Mouse (Mus musculus) adipocyte (in vitro differentiated cells): ENCODE data around the gene Faah.

ENCODE experiments used
- DNase-seq: peaks from one replicate; pipeline ENCODE4 v3.0.0-alpha.2; 2016; ENCODE audit warnings: low spot score

Gene Faah

DNA sequence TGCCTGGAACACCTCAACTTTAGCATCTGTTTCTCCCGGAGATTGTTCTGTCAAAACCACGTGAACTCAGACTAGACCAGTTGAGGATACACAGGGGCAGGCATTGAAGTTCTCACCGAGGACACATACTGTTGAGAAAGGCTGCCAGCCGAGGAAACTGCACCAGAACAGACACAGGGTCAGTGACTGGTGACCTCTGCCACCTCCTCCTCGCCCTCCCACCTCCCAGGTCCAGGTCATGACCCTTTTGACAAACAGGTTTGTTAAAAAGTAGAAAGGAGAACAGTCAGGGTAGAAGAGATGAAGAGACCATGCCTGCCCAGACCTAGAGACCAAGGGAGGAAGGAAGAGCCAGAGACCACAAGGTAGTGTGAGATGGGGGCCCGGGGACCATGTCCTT is 17.1 kb downstream of the Faah start:
- DNase-seq: no peak

DNA sequence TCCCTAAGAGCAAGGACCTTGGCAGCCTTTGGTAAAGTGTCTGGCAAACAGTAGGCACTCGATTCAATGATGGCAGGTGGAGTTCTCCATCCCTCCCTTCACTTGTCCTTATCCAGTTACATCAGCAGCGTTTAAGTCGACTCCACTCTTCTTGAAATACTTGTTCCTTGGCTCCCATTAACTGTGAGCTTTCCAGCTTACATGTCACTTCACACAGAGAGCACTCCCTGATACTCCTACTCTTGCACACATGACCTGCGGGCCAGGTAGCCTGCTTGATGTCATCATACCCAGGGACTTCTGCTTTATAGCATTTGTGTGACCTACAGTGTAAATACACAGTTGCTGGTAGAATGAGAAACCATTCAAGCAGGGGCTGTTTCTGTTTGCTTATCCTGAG is 21.0 kb downstream of the Faah start:
- no peak for DNase-seq

DNA sequence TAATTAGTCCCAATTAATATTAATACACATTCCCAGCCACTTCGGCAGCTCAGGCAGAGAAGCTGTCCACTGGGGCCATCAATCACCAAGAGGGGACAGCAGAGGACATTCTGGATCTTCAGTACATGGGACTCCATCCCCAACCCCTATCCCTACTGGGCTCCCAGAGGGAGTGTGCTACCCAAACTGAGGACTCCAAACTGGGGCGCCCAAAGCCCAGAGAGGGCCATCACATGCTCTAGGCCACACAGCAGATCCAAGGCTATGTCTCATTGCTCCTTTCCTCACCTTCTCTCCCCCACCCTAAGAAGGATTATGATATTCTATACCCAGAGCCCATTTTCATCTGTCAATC is 22.4 kb downstream of the Faah start:
- DNase-seq: no peak

DNA sequence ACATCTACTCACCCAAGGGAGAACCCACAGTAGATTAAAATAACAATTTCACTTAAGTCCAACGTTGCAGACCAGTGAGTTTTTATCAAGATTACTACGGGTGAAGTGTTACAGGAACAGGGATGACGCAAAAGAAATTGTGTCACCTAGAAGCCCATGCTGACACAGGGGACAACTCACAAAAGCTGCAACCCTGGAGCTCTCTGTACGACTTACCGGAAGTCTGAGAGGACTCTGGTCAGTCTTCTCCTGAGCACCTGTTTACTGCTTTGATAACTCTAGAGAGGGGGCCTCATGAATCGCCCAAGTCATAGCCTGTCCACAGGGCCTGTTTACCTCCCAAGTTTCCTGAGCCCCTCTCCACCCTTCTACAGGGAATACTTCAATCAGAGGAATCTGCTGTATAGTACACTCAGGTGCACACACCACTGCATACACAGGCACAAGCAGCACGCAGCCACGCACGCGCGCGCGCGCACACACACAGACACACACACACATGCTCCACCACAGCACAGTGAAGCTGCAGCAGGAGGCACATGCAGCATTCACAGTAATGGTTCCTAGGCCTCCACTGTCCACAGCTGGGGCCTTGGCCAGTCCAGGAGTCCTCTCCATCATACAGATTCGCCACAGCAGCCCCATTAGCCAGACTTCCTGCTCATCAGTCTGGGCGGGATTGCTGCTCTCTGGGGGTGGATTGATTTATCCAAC is 22.9 kb downstream of the Faah start:
- no peak for DNase-seq

DNA sequence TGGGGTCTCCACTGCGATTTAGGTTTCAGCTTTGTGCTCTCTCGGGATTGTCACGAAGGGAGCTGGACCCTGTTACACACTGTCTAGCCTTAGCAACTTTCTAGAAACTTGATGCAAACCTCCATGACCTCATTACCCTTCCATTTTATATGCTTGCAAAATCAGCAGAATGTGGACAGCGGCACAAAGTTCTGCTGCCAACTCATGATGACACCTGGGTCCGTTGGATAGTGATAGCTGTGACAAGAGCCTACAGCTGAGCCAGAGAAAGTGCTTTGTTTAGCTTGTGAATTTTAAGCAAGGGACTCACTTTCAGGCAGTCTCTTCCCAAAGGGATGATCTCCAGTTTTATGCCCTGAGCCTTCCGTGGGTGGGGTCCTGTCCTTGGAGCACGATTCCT is 28.3 kb downstream of the Faah start:
- no peak for DNase-seq

DNA sequence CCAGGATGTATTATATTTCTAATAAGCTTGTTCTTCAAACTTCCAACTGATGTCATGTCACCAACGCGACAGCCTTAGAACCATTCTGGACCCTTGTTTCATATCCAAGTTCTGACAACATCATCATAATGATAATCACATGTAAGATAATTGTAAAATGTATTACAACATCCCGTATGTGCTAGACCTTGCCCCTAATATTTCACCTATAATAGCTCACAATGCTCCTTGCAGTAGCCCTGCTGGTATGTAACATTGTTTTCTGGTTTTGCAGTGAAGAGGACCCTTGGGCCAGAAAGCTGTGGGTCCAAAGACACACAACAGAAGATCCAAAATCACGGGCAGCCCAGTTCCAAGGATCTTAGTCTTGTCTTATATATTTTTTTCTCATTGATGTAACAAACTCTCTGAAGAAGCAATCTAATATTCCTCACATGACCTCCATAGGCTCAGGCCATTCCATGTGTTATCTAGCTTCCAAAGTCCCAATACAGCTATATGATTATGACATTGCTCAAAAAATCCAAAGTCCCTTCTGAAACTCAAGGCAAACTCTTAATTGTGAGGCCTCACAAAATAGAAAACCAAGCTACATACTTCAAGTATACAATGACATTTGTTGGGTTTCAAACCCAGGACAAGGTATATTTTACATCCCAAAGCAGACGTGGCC is 29.7 kb downstream of the Faah start:
- DNase-seq: no peak

DNA sequence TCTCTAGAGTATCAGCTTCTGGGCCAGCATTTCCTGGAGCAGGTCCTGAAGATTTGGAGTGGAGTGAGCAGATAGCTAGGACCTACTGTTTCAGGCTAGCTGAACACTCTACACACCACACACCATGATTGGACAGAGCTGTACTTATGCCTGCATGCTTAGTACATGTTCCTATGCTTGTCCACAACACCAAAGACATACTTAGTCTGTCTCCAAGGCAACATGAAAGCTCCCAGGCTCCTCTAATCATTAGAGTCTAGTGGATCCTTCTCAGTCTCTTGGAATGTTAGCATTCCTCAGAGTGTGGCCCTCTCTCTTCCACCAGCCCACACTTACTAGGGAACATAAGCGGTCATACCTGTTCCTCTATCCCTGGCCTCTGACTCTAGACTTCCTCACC is 30.3 kb downstream of the Faah start:
- DNase-seq: no peak

DNA sequence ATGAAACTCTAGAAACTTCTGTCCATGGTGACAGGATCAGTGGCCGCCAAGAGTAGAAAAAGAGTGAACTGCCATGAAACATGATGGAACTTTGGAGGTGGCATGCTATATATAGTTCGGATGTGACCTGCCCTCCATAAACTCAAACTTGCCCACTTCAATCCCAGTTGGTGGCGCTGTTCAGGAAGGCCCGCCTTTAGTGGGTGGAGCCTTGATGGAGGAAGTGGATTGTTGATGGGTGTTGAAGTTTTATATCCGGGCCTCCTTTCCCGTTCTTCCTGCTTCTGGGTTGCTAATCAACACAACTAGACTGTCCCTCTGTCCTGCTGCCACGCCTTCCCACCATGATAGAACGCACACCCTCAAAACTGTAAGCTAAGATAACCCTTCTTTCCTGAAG is 32.8 kb downstream of the Faah start:
- no peak for DNase-seq

DNA sequence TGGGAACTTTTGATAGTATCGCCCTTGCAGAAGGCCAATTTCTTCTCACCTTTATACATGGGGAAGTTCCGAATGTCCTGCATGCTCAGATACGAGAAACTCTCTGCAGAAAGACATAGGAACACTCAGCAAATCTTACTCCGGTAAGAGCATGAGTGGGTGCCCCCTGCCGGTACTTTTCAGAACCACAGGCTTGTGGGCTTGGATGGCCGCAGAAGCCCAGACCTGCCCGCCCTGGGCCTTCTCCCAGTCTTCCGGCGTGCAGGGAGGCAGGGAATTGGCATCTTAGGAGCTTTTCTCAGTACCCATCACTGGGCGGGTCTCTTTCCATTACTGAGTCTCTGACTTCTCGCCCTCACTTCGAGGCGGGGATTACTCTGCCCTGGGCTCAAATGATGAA is 33.6 kb downstream of the Faah start:
- peak; percentile 77 for DNase-seq

DNA sequence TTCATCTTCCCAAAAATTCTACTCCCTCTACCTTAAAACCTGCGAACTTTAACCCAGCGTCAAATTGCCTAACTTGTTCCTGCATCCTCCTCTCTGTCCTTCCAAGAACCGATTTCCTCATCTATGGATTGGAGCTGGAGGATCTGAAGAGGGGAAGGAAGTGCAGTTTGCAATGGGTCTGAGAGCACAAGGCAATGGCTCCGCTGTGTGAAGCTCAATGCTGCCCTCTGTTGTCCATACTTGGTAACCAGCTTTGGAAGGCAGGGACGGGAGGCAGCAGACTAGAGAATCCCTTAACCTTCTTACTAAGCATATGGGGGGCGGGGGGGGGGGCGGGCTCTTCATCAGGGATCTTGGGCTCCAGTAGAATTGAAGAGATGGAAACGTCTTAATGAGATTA is 37.0 kb downstream of the Faah start:
- DNase-seq: peak; percentile 82

DNA sequence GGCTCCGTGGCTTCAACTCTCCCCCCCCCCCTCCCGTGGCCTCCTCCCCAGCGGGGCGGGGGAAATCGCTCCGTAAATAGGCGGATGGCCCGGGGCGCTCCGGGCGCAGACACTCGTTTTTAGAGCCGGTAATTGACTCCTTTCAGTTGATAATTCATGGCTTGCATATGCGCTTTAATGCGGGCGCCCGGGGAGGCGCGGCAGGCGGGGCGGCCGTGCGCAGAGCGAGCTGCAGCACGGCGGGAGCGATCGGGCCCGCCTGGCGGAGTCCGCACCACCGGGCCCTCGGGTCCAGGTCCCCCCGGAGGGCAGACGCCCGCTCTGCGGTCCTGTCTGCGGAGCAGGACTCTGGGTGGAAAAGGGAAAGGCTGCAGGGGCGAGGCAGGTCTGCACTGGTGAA is 38.3 kb downstream of the Faah start:
- no peak for DNase-seq

DNA sequence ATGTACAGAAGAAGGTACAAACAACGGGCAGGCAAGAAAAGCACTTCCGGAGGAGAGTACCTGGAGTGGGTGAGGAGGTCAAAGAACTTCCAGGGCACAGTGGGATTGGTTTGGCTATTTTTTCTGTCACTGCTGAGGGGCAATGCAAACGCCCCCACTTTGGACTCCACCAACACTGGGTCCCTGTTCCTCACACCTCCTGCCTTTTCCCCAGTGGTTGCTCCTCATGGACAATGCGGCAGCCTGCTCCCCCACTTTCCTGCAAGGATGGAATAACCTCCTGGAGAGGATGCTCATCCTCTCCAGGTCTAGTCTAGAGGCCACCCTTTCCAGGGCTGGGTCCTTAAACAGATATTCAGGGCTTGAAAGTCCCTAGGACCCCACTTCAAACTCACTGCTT is 38.8 kb downstream of the Faah start:
- no peak for DNase-seq

DNA sequence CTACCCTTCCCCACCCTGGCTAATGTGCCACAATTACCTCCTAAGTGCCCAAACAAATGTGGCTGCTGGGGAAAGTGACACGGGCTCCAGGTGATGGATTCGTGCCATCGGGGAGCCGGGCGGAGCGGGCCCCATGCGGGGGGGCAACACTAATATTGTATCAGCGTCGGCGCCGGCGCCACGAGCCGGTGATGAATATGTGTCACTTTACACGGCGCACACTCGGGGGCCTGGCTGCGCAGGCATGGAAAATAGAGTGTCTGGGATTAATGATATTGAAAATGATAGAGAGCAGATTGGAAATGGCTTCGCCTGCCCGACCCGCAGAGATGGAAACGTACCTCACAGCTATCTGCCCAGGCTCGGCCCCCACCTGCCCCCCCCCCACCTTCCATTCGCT is 45.2 kb downstream of the Faah start:
- no peak for DNase-seq

DNA sequence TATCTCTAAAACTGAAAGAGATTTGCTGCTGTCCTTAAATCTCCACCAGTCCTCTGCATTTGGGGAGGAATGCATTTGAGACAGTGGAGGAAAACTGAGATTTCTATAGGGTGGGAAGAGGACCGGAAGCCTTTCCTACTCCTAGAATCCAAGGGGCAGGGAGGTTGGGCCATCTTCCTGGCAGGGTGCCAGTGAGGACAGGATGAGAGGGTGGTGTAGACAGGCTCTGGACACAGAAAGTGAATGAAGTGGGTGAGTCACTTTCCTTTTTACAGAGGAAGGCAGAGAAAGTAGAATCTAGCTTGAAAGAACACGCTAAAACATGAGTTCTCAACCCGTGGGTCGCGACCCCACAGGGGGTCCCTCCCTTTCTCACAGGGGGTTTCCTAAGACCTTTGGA is 53.3 kb downstream of the Faah start:
- DNase-seq: peak; percentile 10

DNA sequence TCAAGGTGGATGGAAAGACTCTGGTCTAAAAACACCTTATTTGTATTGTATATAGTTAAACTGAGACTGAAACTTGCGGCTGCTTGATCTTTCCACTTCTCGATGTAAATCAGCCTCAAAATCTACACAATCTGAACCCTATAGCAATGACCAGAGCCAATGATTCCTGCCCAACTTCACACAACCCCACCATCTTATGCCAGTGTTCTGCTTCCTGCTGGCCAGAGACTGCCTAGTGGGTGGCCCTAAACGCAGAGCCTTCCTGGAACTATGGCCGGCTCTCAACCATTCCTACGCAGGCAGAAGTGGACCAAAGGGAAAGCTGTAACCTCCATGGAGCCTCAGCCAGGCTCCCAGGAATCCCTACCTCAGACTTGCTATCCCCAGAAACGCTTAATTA is 54.0 kb downstream of the Faah start:
- DNase-seq: no peak

DNA sequence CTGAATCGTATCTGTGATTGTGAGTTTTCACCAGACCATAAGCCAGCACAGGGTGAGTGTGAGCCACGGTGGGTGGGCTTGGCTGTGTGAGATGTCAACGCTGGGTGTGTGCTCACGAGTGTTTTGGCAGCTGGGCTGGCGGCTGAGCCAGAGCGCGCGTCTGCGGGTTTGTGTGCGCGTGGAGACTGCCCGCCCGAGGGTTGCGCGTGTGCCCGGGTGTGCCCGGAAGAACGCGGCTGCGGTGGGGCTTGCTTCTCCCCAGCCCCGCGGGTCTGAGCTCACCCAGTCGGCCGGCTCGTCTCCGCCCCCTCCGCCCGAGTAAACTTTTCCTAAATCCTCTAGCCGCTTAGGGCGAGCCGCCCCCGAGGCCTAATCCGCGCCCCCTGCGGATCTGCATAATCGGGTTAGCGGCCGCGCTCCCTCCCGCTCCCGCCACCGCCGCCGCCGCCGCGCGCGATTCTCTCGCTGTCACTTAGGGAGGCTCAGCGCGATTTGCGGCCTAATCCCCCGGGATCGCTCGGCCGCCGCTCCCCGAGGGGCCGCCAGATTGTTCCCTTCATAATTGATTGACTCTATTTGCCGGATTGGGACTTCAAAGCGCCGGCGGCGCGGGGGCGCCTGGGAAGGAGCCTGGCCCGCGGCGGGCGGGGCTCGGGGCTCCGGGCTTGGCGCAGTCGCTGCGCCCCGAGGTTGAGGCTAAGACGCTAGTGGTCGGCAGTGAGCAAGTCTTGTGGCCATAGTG is 54.9 kb downstream of the Faah start:
- no peak for DNase-seq

DNA sequence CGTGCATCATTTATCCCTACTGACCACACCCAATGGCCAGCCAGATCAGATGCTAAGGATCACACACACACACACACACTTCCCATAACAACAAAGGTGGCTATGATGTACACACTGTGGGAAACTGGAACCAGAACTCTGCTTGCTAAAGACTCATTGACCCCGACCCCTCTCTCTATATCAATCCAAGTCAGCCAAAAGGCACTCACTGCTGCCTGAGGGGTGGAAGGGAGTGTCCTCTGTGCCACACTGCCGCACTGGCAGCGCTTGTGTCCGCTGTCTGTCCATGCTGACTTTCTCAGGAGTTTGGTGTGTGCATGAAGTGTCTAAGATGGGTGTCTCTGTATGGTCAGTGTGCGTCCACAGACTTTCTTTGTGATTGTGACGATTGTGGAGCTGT is 55.7 kb downstream of the Faah start:
- DNase-seq: no peak

DNA sequence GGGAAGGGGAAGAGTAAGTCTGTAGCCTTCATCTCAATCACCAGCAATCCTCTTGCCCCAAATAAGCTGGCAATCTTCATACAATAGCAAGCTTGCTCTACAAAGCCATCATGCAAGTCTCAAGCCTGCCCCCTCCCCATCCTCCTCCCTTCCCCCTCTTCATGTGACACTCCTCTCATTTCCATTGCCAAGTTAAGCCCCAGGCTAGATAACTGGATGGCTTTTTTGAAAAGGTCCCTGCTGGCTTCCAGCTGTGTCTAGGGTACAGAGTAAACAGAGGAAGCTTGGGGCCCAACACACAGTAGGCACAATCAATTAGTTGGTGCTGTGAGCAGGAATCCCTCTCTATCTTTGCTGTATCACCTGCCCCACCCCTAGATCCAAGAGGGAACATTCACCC is 58.2 kb downstream of the Faah start:
- DNase-seq: no peak

DNA sequence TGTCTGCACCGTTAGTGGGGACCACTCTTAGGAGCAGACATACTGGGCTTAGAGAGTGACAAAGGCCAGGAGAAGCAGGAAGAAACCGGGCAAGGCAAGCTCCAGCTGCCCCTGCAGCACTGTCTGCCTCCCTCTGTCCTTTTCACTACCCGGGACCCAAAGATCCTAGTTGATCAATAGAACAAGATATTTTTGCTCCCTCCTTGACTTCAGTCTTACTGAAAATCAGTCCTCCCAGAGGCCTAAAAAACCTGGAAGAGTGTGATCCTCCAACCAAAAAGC is 62.3 kb downstream of the Faah start:
- no peak for DNase-seq

DNA sequence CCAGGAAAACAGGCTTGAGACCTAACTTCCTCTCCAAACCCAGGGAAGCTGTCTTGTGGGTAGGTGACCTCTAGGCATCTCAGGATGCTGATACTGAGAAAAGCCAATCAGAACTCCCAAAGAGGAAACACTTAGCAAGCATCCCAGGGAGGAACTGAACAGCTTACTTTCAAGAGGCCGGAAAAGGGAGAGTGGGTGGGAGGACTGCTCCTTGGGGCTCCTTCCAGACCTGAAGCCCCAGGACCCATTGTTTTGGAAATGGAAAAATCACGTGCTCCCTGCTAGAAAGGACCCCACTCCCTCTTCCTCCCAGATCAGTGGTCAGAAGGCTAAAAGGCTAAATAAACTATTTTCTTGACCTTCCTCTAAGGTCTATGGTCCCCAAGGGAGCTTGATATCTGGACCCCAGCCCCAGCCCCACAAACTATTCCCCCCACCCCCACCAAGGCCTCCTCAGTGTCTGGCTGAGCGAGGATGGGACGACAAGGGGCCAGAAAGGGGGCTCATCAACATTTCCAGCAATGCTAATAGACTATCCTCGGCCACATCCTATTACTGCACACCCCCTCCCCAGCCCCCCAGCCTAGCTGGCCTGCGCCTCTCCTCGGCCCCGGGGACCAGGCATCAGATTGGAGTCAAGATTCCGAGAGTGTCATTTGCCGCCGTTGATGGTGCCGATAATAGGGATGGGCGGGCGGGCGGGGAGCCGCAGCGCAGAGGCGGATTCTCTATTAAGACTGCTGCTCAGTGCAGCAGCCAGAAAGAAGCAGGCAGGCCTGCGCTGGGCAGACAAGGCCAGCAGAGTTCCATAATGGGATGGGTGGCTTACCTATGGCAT is 62.9 kb downstream of the Faah start:
- DNase-seq: no peak

DNA sequence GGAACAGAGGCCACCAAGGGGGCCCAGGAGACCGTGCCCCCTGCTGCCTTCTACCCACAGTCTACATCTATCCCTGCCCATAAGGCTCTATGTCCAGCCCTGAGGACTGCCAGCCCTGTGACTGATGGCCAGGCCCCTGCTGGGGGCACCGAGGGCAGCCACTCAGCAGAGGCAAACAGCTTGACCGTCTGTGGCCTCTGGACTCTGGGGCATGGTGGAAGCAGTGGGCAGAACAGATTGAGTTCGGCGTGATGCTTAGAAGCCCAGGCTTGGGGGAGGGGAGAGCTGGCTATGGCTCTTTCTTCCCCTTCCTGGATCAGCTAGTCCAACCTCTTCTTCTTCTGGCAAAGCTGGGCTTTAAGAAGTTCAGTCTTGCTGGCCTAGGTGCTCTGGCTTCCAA is 64.2 kb downstream of the Faah start:
- no peak for DNase-seq

DNA sequence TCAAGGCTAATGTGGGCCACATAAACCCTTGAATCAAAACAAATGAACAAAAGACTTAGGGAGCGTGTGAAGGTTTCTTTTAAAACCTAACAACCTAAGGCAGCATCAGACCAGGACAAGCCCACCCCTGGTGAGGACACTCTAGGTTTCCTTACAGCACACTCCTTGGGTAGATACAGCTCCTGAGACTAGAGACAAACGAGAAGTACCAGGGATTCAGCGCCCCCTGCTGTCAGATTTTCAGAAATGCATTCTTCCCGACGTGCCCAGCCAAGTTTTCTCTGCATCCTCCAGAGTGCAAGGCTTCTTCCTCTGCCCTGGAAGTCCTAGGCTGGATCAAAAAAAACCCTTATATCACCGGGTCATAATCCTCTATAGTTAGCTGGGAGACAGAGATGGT is 65.0 kb downstream of the Faah start:
- DNase-seq: peak; percentile 56
